Mouse (Mus musculus) gastrocnemius, adult 18-20 months (tissue): ENCODE data around the gene Atp8a2. TPM values are rescaled to one million over a fixed set of nuclear protein-coding genes. Genes with fewer than 3 reads are reported as not detected.

Source experiments
- DNase-seq: peaks from one replicate; pipeline ENCODE4 v3.0.0; 2021; ENCODE audit warnings: low spot score
- total RNA-seq, 2 experiments: library from RNA; stranded (reverse); gene quantifications; 2 replicates each; pipeline ENCODE4 v1.2.3; 2021

Gene Atp8a2
- total RNA-seq, 2 experiments from 2014 or later: 0.64 TPM

DNA sequence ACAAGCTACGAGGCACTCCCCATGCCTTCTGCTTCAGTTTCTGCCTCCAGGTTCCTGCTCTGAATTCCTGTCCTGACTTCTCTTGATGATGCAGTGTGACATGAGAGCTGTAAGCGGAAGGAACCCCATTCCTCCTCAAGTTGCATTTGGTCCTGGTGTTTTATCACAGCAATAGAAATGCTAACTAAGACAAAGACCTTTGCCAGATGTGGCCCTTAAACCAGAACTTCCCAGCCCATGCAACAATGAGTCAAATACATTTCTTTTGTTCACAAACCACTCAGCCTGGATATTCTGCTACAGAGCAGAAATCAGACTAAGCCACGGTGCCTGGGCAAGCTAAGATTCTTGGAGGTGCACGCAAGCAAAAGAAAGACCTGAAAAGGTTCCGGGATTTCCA, 268.2 kb downstream of the Atp8a2 start:
- DNase-seq: no peak

DNA sequence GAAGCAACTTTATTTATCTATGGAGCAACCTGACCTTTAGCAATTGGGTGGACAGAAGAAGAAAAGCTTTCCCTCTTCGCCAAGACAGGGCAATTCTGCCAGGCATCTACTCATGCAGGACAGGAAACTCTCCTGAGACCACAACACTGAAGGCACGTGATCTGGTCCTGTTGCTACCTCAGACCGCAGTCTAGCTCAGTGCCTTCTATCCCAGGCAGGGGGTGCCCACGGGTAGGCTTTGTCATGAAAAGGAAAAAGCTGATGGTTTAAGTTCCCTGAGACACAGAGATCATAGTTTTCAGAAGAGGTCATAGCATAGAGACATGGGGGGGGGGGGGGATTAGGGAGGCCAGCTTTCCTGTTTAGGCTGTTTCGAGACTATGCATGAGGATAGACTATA, 269.2 kb downstream of the Atp8a2 start:
- DNase-seq: no peak

DNA sequence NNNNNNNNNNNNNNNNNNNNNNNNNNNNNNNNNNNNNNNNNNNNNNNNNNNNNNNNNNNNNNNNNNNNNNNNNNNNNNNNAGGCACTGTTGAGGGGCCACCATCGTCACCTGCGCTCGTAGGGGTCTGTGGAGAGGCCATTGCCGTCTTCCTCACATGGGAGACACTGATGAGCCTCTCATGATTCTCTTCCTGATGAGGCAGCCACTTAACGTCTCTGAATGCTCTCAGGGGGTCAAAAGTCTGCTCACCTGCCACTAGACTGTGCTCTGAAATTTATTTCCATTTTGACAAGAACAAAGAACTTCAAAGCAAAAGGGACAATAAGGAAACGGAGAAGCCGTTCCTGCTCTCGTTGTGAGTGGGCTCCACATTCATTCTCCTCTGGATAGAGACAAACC, 277.1 kb downstream of the Atp8a2 start:
- no peak for DNase-seq

DNA sequence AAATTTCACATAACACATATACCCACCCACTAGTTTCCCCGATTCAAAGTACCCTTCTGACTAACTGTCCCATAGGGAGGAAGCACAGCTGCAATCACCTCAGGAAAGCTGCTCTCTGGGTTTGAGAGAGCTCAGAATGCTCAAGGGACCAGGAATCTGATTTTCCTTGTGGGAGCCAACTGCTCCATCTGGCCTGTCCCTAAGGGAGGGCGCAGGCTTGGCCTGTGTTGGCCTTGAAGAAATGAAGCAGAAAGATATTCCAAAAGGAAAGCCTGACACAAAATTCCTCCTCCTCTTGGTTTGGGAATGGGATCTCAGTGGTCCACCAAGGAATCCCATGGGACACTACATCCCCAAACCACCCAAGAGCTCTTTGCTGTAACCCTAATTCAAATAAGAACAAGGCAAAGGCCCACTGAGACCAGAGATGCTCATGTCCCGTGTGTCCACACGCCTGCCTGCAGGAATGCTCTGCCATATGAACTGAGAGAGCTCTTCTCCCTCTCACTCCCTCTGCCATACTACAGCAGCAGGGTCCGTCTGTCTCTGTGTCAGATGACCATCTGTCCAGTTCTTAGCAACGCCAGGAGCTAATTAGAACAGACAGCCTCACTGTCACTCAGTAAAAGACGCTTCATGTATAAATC, 293.4 kb downstream of the Atp8a2 start:
- DNase-seq: no peak

DNA sequence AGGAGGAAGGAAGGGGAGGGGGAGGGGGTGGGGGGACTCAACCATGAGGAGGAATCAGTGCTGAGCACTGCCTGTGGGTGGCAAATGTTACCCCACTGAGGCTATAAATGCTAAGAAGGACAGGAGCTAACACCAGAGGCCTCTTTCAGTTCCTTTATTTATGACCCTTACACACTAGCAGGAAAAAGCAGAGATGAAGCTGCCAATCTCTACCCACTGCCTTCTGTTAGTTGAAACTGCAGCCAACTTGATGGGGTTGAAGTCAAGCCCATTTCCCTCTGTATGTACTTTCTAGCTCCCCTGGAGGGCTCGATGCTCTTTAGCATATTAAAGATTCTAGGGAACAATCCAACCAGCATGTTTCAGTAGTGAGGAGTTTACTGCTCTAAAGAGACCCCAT, 303.0 kb downstream of the Atp8a2 start:
- DNase-seq: no peak

DNA sequence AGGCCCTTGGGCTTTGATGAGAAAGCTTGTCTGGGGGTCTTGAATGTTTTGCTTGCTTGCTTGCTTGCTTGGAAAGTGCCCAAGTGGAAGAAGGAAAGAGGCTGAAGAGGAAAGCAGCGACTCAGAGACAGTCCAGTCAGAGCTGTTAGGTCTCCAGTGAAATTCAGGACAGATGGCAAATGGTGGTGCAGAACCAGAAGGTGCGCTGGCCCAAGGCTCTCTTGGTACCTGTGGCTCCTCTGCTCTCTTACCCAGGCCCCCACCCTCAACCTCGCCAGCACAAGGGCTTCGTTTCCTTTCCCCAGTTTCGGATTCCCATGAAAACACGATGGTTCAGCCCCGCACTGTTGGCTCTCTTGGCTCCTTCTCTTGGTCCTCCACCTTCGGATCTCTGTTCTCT, 304.9 kb downstream of the Atp8a2 start:
- no peak for DNase-seq

DNA sequence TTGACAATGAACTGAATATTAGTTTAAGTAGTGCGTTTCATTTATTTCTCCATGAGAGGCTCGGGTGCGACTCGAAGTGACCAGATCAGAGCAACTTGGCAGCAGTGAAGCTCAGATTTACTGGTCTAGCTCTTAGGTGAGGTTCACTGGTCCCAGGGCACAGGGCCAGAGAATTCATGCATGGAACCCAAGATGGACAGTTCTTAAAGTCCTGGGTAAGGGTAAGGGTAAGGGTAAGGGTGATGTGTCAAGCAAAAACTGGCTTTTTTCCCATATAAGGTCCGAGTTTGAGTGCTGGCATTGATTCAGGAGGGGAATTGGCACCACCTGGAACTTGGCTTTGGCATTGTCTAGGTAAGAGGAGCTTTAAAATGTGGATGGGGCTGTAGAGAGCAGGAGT, 305.5 kb downstream of the Atp8a2 start:
- no peak for DNase-seq

DNA sequence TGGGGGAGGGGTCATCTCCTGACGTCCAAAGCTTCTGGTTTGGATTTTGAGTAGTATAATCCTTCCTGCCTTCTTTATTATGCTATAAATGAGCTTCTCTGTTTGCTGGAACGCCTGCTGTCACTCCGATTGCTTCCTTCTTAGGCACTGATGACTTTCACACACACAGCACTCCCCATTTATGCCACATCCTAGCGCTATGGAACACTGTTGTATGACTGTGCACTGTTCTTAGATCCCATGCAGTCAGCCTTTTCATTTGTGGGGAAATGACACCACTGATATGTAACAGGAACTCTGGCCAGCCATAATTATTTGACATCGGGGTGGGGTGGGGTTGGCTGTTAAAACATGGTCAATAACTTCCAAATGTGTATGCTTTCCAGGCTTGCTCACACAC, 306.2 kb downstream of the Atp8a2 start:
- DNase-seq: no peak

DNA sequence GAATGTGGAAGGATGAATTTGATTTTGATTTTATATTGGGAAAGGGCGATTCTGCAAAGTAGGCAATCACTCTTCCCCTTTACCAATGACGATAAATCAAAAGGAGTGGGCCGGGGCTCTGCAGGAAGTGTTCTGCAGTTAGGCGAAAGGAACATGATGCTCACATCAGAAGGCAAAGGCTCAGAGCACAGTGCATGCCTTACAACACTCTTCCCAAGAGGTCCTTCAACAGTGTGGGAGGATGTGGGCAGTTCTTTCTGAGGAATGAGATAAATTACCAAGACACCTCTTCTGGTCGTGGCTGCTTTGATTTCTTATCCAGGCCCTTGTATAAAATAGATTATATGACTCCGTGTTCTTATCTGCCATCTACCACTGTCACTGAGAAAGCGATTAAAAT, 306.9 kb downstream of the Atp8a2 start:
- no peak for DNase-seq

DNA sequence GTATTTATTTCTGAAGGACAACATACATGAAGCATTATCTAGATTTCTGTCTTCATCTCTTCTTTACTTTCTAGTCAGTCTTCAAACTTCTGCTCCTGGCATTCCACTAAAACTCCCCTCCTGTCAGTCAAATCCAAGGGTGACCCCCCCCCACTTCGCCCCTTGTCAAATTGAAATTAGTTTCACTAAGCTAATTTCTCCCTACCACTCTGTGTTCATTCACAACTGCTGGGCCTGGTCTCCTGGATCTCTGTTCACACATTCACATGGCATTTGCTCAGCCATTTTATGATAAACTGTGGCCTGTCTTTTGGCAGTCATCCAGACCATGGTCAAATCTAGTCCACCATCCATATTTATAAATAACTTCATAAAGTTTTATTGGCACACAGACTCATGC, 308.5 kb downstream of the Atp8a2 start:
- no peak for DNase-seq

DNA sequence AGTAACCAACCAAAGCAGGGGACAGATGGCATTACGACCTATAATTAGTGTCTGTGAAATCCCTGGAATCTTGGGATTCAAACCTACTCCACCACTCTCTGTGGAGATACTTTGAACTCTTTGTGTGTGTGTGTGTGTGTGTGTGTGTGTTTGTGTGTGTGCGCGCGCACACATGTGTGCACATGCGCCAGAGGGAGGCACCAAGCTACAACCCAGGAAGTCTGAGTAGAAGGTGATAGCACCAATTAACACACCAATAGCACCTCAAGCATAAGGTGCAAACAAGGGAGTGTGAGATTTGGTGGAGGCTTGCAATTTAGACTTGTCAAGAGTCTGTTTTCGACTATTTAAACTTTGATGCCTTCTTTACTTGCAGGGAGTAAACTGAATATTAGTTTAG, 308.9 kb downstream of the Atp8a2 start:
- no peak for DNase-seq

DNA sequence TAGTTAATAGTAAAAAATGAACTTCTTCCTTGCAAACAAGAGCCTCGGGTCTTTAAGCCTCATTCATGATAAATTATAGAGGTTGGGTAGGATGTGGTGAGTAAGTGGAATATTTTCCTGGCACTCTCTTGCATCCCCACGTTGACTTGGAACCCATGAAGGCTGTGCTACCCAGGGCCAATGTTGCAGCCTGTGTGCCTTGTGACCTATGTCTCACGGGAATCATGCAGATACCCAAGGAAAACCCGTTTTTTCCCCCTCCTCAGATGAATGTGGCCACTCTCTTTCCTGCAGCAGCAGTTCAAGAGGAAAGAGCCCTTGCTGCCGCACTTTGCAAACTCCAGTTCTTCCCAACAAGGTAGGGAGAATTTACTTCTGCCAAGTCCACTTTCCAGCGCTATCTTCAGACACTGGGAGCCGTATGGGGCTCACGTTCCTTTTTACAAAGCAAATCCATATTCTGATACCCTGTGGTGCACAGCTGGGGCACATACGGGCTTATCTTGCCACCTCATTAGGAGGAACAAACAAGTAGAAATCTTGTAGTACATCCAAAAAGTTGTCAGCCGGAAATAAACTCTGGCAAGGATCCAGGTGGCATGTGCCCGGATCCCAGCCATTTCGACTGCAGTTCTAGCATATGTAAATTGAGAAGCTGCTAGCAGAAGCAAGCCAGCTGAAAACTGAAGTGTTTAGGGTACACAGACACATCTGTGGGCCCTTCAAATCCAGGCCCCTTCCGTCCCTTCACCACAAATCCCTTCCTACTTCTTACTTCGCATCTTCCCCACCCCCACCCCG, 309.7 kb downstream of the Atp8a2 start:
- DNase-seq: peak; percentile 38

DNA sequence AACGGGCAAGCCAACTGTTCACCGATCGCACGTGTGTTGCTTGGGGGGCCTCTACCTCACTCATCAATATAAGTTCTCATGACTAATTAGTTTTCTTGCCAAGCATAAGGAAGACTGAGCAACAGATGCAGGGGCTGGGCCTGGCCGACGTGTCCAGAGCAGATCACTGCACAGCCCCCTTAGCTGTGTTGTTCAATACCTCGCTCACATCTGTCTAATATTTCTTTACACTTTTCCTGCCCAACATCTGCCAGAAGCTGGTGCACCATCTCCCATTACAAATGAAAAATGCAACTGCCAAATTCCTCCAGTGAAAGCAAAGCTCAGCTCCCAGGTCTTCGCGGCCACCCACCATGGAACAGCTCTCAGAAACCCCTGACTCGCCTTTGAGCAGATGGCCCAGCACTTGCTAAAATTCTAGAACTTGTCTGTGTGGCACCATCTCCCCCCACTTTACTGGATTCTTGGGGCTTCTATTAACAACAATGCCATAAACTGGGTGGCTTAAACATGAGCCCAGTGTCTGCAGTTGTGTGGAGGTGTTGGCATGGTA, 313.4 kb downstream of the Atp8a2 start:
- no peak for DNase-seq

DNA sequence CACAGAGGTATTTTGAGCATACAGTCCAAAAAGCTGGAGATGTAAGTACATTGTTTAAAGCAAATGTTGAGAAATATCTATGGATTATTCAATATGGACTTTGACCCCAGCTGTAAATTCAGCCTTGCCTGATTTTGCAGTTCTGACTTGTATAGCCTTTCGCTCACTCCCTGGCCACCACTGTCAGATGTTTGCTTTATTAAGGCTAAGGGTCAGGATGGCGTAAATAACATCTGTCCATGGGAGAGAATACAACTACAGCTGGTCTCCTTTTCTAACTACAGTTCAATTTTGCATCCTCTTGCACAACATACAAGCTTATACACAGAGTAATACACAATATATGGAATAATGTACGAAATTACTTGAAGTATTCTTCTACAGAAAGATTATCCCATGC, 316.1 kb downstream of the Atp8a2 start:
- no peak for DNase-seq

DNA sequence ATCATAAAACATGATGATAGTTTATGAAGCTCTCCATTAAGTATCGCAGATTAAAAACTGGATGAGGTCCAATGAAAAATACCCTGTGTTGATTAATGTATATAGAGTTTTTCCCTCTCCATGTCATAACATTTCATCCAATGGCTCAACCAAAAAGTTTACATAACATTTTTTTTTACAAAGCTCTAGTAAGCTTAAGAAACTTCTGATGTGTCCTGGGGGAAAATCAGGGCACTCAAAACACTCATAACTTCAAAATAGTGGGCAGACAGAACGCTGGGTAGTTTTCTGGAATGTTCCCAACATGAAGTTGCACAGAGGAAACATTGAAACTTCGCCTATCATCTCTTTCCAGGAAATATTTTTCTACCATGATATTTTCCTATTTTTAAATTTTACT, 318.7 kb downstream of the Atp8a2 start:
- no peak for DNase-seq

DNA sequence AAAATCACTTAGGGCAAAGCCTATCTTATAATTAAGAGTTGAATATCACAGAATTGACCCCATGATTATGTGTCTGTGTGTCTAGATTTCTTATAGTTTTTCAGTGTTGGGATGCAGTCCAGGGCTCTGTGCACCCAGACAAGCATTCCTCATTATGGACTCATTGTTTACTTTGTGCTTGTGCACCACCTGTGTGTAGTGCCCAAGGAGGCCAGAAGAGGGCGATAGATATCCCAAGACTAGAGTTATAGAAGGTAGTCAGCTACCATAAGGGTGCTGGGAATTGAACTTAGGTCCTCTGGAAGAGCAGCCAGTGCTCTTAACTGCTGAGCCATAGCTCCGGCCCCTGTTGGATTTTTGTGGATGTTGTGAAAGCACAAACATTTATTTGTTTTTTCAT, 320.5 kb downstream of the Atp8a2 start:
- DNase-seq: no peak

DNA sequence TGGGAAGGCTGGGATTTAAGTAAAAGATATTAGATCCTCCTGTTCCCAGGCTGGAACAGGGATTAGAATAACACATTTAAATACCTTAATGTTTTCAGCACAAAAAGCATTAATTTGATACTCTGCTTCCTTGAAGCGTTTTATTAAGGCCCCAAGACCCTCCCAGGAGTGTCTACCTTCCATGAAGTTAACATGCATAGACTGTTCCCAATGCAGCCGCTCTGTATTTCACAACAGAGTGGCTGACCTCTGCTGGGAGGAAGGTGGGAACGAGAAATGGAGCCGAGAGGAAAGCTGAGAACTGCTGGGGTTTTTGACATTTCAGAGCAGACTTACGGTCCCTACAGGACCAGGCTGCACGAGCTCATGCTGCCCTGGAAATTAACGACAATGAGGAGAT, 328.6 kb downstream of the Atp8a2 start:
- no peak for DNase-seq

DNA sequence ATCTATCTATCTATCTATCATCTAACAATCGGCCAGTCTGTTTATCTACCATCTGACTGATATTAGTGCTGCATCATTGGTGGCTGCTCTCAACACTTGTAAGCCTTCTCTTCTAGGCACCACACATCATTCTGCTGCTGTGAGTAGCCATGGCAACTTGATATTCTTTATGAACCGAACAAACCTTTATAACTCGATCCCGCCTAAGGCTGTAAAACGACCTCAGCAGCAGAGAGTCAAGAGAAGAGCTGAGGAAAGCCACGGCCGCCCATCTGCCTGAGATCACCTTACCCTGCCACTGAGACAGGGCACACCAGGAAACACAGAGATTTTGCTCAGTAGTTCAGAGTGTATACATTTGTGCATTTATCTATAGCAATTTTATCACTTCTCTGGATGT, 329.2 kb downstream of the Atp8a2 start:
- DNase-seq: no peak

DNA sequence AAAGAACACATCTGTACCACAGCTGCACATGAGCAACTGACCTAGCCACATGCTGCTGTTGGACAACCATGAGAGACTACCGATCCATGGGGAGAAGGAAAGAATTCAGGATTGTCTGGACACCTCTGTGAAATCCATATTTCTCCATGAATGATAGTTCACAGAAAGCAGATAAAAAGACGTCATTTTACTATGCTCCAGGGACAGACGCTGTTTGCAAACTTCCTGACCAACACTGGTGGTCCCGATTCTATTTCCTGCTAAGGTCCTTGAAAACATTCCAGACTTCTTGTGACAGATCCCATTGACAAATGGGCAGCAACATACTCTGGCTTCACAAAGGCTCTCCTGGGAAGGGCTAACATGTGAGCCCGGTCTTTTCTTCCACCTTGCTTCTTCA, 331.0 kb downstream of the Atp8a2 start:
- no peak for DNase-seq

DNA sequence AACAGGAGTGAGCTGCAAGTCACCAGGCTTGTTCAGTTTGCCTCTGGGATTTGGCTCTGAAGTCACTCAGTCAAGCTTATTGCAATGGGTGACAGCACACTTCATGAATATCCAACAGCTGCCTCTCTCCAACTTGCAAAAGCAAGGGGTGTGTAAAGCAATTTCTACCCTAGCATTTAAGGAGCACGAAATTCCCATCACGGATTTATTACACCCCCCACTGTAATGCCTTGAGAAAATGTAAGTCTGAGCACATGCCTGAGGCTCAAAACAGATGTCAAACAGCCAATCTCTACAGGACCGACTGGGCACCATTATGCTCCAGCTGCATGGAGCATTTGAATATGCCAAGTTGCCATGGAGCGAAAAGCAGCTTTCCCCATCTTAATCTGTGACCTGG, 334.6 kb downstream of the Atp8a2 start:
- no peak for DNase-seq

DNA sequence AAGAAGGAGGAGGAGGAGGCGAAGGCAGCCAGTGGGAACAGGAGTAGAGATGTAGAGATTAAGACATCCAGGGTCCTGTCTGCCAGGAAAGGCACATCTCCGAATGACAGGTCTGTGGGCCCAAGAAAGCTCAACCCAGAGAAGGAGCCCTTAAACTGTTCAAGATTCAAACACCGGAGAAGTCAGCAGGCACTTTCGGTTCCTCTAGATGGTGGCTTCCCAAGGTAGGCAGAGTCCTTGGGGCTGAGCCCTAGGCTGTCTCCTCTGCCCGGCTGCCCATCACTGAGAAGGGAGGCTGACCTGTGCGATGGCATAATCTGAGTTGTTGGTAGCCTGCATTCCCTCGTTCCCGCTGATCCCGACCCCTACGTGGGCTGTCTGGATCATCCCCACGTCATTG, 337.1 kb downstream of the Atp8a2 start:
- DNase-seq: no peak

DNA sequence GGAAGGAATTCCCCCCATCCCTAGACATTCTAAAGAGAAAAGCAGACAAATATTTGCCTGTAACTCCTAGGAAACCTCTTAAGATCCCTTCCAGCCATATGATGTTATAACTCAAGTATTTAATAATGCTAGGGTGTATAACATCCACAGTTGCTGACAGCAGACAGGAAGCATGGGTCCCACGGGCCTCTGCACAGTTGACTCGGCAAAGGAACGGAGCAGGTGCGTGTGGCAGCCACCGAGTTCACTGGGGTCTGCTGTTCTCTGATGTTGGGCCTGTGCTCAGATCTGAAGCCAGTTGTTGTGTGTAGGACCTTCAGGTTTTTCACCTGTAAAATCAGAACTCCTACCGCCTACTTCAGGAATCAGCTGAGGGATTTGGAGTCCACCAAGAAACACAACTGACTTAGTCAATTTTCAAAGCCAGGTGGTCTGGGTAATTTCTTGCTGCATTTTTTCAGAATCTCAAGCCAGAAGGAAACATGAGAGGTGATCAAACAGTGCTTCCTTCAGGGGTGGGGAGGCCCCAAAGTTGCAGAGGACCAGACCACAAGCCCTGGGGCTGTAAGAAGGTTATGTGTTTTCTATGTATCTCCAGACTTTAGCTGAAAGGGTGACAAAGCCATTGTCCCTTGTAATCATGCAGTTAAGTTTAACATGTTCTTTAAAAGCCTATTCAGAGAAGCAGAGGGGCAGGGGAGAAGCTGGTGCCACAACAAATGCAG, 338.3 kb downstream of the Atp8a2 start:
- no peak for DNase-seq
